Mouse (Mus musculus): ENCODE measurements around the gene Rhod.

Gene Rhod

GRCm38 (mm10) chr19:4449230-4449629 lies 10.0 kb upstream of the Rhod start:
- no peak for DNase-seq

GRCm38 (mm10) chr19:4447445-4447844 lies 8.2 kb upstream of the Rhod start:
- DNase-seq: no peak

DNA sequence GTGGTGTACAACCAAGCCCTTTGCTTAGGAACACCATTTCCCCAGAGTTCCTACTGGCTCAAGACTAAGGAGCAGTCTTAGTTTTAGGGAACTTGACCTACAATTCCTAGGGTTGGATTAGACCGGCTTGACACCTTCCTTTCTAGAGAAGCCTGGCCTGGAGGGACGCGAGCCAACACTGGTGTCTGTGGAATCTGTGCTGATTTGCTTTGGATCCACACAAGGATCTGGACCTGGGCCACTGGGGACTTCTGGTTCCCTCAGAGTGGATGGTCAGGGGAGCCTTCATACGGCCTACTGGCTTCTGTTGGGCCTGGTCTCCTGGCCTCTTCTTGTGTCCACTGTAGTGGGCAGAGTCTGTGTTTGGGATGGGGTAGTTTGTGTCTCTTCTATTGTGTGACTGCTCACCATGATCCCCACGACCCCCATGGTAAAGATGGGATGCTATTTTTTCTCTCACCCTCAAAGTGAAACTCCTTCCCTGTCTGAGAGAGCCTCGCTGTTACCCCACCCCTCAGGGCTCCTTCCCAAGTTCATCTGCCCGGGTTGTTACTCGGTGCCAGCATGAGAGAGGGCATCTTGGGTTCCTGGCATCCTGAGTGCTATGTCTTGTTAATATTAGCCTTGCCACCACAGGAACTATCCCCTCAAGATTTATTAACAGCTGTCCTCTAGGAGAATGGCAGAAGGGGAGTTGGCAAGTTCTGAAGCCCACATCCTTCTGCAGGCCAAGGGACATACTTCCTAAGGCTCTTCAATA lies 7.6 kb upstream of the Rhod start:
- no peak for DNase-seq

DNA sequence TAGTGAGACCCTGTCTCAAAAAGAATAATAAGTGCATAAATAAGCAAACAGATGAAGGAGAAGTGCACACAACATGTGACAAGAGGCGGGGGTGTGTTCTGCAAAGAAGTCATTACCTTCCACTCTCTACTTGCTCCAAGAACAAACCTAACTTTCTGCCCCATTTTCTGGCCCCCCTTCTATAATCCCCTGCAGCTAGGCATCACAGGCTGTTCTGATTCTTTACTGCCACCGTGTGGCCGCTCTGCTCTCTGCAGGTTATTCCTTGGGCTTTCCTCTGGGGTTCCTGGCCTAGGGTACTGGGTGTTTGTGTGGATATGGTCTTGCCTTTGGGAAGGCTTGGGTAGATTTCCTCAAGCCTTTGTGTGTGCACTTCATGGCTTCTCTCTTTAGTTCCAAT lies 3.2 kb upstream of the Rhod start:
- DNase-seq: peak; percentile 58 to 70

DNA sequence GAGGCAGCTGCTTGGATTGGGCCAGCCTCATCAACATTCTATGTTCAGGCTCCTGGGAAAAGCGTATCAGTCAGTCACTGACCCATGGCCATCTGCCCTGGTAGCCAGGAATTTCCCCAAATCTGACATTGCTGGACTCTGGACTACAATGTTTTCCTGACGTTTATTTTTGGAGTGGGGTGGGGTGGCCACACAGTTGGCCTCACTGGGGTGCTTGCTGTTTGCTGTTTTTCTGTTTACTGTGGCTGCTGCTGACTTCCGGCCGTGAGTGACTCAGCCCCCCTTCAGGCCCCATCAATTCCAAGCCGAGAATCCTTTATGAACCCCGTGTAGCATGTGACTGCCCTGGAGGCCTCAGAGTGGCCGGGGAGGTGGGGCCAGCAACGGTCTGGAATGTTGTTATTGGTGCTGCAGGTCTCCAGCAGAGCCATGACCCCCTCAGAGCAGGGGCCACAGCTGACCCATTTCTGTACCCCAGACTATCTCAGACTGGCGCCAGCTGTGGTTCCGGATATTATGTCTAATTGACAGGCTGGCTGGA lies 2.5 kb upstream of the Rhod start:
- peak; percentile 30 to 36 for DNase-seq

DNA sequence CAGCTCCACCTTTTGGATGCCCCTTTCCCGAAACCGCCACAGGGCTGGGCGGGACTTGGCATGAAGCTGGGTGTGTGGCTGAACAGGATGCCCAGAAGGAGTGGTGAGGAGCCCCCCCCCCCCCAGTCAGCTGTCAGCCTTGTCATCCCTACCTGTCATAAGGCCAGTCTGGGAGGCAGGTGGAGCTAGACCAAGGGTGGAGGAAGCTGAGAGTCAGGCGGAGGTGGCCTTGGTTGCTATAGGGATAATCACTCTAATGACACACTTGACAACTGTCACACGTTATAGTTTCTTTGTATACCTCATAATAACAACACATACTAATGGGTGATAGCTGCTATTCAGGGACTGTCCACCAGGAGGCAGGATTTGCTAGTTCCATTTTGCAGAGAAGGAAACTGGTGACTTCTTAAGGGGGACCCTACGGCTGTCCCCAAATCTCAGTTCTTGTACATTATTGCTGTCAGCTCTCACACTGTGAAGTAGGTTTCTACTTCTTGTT lies 1.9 kb upstream of the Rhod start:
- peak; percentile 33 to 59 for DNase-seq

DNA sequence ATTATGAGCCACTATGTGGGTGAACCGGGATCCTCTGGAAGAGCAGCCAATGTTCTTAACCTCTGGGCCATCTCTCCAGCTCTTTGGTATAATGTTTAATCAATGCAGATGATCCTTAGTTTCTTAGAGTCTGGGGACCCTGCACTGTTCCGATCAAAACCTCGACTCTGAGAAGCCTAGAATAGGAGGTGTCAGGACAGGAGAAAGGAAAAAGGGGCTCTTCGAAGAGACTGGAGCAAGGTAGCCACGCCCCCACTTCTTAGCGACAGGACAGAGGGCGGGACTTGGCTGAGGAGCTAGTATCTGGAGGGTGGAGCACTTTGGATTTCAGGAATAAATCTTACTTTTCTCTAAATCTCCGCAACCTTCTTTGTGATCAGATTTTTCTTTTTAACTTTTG lies 990 bp upstream of the Rhod start:
- peak; percentile 63 to 81 for DNase-seq

DNA sequence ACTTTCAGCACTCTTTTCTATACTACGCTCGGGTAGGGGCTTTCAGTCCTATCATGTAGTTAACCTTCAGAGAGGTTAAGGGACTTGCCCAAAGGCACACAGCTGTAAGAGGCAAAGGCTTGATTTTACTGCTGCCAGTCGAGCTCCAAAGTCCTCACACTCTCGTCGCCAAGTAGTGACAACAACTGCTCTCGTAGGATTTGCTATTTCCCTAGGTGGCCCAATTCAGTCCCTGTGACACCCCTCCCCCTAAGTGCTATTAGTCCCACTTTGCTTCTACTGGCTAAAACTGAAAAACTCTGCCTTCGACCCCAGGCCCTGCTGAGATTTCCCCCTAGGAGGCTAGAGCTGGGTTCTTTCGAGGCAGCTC lies 456 bp downstream of the Rhod start:
- no peak for DNase-seq

- DNase-seq: no peak
These were observed 1.3 kb downstream of the Rhod start for GRCm38 (mm10) chr19:4437886-4438285.

DNA sequence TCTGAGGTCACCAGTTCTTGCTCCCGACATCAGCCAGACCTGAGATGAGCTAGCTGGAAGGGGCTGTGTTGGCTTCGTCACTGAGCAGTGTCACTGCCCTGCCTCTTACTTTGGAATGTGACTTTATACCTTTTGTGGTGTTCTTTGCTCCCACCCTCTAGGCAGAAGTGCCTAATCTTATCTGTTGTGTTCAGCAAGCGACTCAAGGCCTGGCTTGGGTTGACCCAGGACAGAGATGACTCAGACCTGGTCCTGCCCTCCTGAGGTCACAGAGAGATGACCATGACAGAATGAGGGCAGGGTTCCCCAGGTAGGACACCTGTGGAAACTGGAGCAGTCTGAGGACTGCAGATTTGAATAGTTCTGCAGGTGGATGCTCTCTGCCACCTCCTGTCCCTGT lies 3.0 kb downstream of the Rhod start:
- no peak for DNase-seq

GRCm38 (mm10) chr19:4434999-4435398 lies 4.2 kb downstream of the Rhod start:
- DNase-seq: no peak

GRCm38 (mm10) chr19:4433756-4434155 lies 5.5 kb downstream of the Rhod start:
- DNase-seq: no peak

DNA sequence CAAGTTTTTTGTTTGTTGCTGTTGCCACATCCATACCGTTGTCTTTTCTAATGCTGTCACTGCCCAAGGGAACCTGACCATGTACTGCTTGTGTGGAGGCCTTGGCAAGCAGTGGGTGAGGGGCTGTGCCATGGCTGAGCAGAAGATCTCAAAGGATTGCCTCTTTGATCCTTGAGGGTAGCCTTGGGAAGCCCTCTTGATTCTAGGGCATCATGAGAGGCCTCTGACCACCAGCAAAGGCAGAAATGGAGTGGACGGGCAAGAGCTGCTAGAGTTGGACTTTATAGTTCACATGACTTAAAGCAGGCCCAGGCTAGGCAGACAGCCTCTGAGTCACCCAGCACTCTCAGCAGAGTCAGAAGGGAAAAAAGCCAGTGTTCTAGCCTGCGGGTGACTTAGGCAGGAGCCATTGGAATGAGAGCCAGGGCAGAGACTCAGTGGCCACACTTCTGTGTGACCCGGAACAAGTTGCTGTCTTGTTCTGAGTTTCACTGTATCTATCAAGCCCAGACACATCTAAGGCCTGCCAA lies 9.1 kb downstream of the Rhod start:
- DNase-seq: no peak

- no peak for DNase-seq
These were observed 13.4 kb downstream of the Rhod start for GRCm38 (mm10) chr19:4425610-4426366.

- DNase-seq: no peak
These were observed 16.2 kb downstream of the Rhod start for GRCm38 (mm10) chr19:4423021-4423420.

DNA sequence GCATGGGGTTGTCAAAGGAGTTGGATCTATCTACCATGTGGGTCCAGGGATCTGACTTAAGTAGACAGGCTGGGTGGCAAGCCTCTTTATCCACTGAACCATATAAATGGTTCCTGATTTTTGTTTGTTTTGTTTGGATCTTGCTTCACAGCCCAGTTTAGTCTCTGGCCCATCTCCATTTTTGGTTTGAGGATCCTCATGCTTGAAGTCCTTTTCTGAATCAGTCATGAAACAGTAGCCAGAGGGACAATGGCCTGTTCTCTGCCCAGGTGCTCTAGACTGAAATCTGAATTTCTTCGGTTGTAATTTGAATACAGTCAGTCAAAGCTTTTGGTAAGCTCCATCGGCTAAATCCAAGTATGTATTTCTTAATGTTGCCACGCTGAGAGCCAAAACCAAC lies 16.7 kb downstream of the Rhod start:
- no peak for DNase-seq

DNA sequence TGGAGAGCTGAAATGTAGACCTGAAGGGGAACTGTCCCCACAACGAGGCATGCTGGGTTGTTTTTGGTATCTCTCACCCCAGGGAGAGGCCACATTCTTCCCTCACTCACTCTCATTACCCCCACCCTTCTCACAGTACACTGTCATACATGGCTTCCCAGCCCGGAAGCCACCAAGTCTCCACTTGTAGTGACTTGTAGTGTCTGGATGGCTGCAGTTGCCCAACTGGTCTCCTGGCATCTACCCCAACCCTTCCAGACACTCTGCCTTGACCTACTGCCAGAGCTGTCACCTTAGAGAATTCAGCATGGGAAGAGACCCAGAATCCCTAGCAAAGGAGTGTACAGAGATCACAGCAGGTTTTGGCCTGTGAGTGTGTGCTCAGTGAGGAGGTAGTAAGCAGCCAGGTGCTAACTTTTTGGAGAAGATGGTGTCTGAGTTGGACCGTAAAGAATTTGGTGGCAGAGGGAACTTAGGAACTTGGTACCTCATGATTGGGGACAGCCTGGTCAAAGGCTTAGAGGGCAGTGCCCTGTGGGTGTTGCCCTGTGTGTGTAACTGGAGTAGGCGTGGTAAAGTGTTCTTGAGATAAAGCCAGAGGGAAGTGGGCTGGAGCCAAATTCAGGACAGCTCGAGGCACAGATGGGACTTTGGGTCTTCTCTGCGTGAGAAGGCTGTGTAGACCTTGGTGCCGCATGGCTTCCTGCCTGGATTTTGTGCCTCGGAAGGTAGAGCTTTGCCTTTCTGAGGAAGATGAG lies 18.9 kb downstream of the Rhod start:
- peak in 1 of 2 experiments; percentile 41 for DNase-seq

- no peak for DNase-seq
These were observed 19.5 kb downstream of the Rhod start for GRCm38 (mm10) chr19:4419711-4420110.

DNA sequence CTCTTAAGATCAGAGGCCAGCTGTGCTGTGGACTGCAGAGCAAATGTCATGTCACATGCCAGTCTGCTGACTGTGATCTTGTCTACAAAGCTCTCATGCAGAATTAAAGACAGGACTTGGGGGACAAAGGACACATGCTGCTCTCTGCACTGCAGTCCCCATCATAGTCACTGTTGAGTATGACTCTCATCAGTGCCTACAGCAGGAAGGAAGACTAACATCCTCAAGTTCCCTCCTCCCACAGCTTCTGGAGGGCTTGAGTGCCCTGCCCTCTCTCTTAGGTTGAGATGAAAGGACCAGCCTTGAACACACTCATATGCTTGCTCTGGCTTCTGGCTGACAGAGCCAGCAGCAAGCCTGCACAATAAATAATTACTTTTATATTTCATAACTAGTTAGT lies 21.5 kb downstream of the Rhod start:
- DNase-seq: no peak

DNA sequence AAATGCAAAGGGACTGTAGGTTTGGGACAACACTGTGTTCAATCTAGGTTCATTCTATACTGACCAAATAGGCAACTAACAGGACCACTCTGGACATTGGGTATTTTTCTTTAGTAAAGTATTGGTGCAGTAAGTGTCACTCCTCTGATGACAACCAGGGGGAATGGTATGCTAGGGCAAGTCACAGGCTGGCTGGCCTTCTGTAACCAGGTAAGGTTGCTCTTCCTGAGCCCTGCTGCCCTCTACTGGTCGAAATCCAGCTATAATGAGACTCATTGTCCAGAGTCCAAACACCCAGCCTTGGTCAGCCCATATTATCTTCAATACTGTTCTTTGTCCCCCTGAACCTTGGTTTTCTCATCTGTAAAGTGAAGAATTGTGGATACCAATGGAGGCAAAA lies 22.0 kb downstream of the Rhod start:
- peak; percentile 64 to 75 for DNase-seq

DNA sequence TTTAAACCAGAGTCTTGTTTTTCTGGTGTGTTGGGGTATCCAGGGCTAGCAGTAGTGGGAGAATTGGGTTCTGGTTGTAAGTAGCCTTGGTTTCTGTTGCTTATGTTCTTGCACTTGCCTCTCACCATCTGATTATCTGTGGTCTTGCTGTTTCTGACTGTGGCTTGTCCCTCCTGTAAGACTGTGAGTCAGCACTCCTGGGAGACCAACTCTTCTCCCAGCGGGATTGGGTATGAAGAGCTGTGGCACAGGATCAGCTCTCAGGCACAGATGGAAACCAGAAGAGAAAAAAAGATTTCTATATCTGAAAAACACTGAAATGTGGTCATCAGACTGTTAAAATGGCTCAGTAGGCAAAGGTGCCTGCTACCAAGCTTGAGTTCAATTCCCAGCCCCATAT lies 24.6 kb downstream of the Rhod start:
- DNase-seq: no peak

DNA sequence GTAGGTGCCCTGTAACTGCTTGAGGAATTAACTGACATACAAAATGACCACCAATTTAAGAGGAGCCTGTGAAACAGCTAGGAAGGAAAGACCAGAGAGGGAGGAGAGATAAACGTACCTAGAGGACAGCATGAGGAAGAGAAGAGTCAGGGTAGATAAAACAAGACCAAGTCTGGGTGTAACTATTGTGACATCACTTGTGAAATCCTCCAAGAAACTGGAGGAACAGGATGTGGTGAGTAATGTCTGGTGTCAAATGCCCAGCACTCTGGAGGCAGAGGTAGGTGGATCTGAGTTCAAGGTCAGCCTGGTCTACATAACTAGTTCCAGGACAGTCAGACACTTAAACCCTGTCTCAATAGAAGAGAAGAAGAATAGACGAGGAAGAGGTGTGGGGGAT lies 30.2 kb downstream of the Rhod start:
- no peak for DNase-seq

DNA sequence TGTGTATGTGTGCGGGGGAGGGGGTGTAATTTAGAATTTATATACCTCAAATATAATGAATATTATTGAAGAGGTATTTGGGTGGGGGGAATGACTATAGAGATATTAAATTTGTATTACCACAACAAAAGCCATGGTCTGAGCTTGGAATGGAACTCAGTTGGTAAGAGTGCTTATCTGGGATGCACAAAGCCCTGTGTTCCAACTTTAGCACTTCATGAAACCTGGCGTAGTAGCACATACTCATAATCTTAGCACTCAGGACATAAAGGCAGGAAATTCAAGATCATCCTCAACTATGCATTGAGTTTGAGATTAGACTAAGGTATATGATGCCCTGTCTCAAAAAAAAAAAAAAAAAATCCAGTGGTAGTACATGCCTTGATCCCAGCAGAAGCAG lies 34.4 kb downstream of the Rhod start:
- no peak for DNase-seq
